Mouse (Mus musculus) stomach, postnatal 0 days (tissue): ENCODE measurements around the gene Gse1.

Experiments used
- CTCF ChIP-seq: IDR thresholded peaks from 2 replicates; pipeline ENCODE4 v1.5.1; 2016; ENCODE audit warnings: antibody characterized with exemption, low read depth, mild to moderate bottlenecking, moderate library complexity
- EP300 ChIP-seq: optimal IDR thresholded peaks from 2 replicates; pipeline ENCODE3; 2016; ENCODE audit warnings: antibody characterized with exemption

DNA sequence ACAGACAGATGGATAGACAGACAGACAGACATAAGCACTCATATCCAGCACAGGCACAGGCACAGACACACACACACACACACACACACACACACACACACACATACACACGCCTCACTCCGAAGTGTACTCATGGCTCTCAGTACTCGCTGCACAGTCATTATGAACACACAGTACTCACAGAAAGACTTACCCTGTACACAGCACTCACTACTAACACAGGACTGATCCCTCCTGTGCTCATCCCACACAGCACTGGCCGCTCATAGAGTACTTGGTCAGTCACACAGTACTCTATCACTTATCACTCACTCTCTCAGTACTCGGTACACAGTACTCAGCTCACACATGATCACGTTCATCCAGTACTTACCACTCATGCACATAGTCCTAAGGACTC is 144.4 kb downstream of the Gse1 start:
- no peak for TF ChIP-seq CTCF
- no peak for TF ChIP-seq EP300
